Mouse (Mus musculus) CH12.LX (cell line): ENCODE results near the gene Wdfy2.

Experiments
- BHLHE40 ChIP-seq: IDR thresholded peaks from 2 replicates; pipeline ENCODE4 v1.6.1; 2011; ENCODE audit warnings: mild to moderate bottlenecking, low read depth, low read length, improper control_type of control experiment
- CTCF ChIP-seq, 2 experiments: IDR thresholded peaks in 1 of 2; conservative IDR thresholded peaks in 1 of 2; 2 replicates each; pipeline ENCODE4 v1.5.1; 2011 to 2012; ENCODE audit warnings: low read depth in 2 of 2, low read length in 2 of 2, improper control_type of control experiment in 1 of 2, inconsistent platforms in 1 of 2, mild to moderate bottlenecking in 1 of 2, moderate library complexity in 1 of 2
- ELF1 ChIP-seq: IDR thresholded peaks from 2 replicates; pipeline ENCODE4 v1.6.1; 2014; ENCODE audit warnings: low read depth, mild to moderate bottlenecking, inconsistent platforms, low read length, improper control_type of control experiment
- ETS1 ChIP-seq: conservative IDR thresholded peaks from 2 replicates; pipeline ENCODE4 v1.6.1; 2012; ENCODE audit warnings: low read depth, mild to moderate bottlenecking, inconsistent platforms, low read length, improper control_type of control experiment, moderate library complexity
- JUN ChIP-seq: IDR thresholded peaks from 2 replicates; pipeline ENCODE4 v1.6.1; 2011; ENCODE audit warnings: low read depth, mild to moderate bottlenecking, low read length, improper control_type of control experiment, moderate library complexity; ENCODE audit not compliant: insufficient read depth
- MEF2A ChIP-seq: IDR thresholded peaks from 2 replicates; pipeline ENCODE4 v1.6.1; 2014; ENCODE audit warnings: low read depth, mild to moderate bottlenecking, inconsistent platforms, low read length, improper control_type of control experiment, borderline replicate concordance
- MYC ChIP-seq: IDR thresholded peaks from 2 replicates; pipeline ENCODE4 v1.6.1; 2011; ENCODE audit warnings: low read depth, mild to moderate bottlenecking, improper control_type of control experiment, low read length
- POLR2A ChIP-seq: IDR thresholded peaks from 2 replicates; pipeline ENCODE4 v1.6.1; 2011; ENCODE audit warnings: low read depth, mild to moderate bottlenecking, improper control_type of control experiment, low read length
- RAD21 ChIP-seq: IDR thresholded peaks from 2 replicates; pipeline ENCODE4 v1.6.1; 2011; ENCODE audit warnings: low read depth, mild to moderate bottlenecking, low read length, improper control_type of control experiment, moderate library complexity

DNA sequence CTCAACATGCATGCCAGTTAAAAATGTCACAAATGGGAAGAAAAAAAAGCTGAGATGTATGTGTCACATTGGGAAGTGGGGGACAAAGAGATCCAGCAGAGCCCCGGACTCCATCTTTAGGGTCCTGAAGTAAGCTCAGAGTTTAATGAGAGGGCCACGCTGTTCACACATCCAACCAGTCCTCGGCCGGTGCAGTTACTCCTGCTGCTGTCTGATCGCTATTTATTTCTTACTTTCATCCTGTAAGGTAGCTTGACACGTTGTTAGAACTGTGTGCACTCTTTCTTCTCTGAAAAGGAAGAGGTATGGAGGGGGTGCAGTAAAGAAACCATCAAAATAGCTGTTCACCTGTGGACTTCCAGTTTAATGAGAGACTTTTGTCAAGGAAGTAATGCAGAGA lies 60.6 kb downstream of the Wdfy2 start:
- TF ChIP-seq ELF1 (no peak), MEF2A (no peak), POLR2A (no peak), ETS1 (no peak), CTCF (conservative IDR thresholded peaks at IDR 0.05 in 1 of 2, IDR thresholded peaks at IDR 0.05 in 1 of 2; ENCODE audit: low read depth in 2 of 2, low read length in 2 of 2) (no peak), MYC (no peak), JUN (no peak), RAD21 (no peak), BHLHE40 (no peak)
